Mouse (Mus musculus) cerebellum, adult 18-20 months (tissue): ENCODE results near the gene Sez6l.
A peak's percentile ranks its signal among the peaks of the same experiment; 100 is the strongest.

ENCODE experiments used
- DNase-seq, 2 experiments: peaks; one replicate each; pipeline ENCODE4 v3.0.0; 2021

Sez6l gene

GRCm38 (mm10) chr5:112533312-112534075, 43.5 kb downstream of the Sez6l start:
- no peak for DNase-seq

GRCm38 (mm10) chr5:112532894-112533293, 44.1 kb downstream of the Sez6l start:
- DNase-seq = peak; percentile 77 to 82

GRCm38 (mm10) chr5:112532210-112532609, 44.8 kb downstream of the Sez6l start:
- peak in 1 of 2 experiments; percentile 56 for DNase-seq

GRCm38 (mm10) chr5:112531111-112531510, 45.9 kb downstream of the Sez6l start:
- no peak for DNase-seq

- DNase-seq = peak; percentile 73 to 81
Observed at GRCm38 (mm10) chr5:112526936-112527335, 50.0 kb downstream of the Sez6l start.

GRCm38 (mm10) chr5:112526435-112526834, 50.5 kb downstream of the Sez6l start:
- DNase-seq = no peak

- no peak for DNase-seq
Observed at GRCm38 (mm10) chr5:112525980-112526379, 51.0 kb downstream of the Sez6l start.

GRCm38 (mm10) chr5:112525271-112525670, 51.7 kb downstream of the Sez6l start:
- DNase-seq = no peak

GRCm38 (mm10) chr5:112523796-112524195, 53.2 kb downstream of the Sez6l start:
- no peak for DNase-seq

GRCm38 (mm10) chr5:112523331-112523730, 53.7 kb downstream of the Sez6l start:
- no peak for DNase-seq

- DNase-seq = peak in 1 of 2 experiments; percentile 40
Observed at GRCm38 (mm10) chr5:112521703-112522527, 55.1 kb downstream of the Sez6l start.

GRCm38 (mm10) chr5:112520826-112521702, 55.9 kb downstream of the Sez6l start:
- DNase-seq = no peak

GRCm38 (mm10) chr5:112518773-112519172, 58.2 kb downstream of the Sez6l start:
- no peak for DNase-seq

GRCm38 (mm10) chr5:112517454-112517853, 59.5 kb downstream of the Sez6l start:
- no peak for DNase-seq

GRCm38 (mm10) chr5:112516527-112516926, 60.5 kb downstream of the Sez6l start:
- DNase-seq = no peak

- DNase-seq = no peak
Observed at GRCm38 (mm10) chr5:112510351-112510750, 66.6 kb downstream of the Sez6l start.

GRCm38 (mm10) chr5:112509916-112510315, 67.1 kb downstream of the Sez6l start:
- DNase-seq = no peak

GRCm38 (mm10) chr5:112505595-112505994, 71.4 kb downstream of the Sez6l start:
- no peak for DNase-seq

- peak; percentile 64 to 74 for DNase-seq
Observed at GRCm38 (mm10) chr5:112501384-112501783, 75.6 kb downstream of the Sez6l start.

- DNase-seq = no peak
Observed at GRCm38 (mm10) chr5:112499918-112500682, 76.9 kb downstream of the Sez6l start.

- DNase-seq = no peak
Observed at GRCm38 (mm10) chr5:112498921-112499917, 77.8 kb downstream of the Sez6l start.
